Mouse (Mus musculus) small intestine, adult 2 months (tissue): Measurements from ENCODE around the gene Cyp17a1. TPM values are rescaled to one million over a fixed set of nuclear protein-coding genes. Genes with fewer than 3 reads are reported as not detected.

ENCODE experiments used
- H3K27ac ChIP-seq: fragments of 200-500 bp; 2 replicates; pipeline ENCODE4 v1.5.1; 2012; ENCODE audit warnings: low read depth, low read length, control low read depth, inconsistent platforms; ENCODE audit not compliant: insufficient read depth
- H3K27me3 ChIP-seq: fragments of 200-500 bp; 2 replicates; pipeline ENCODE4 v1.6.1; 2012; ENCODE audit warnings: mild to moderate bottlenecking, moderate library complexity, low read length, inconsistent platforms; ENCODE audit not compliant: control insufficient read depth, insufficient read depth
- H3K36me3 ChIP-seq: fragments of 200-500 bp; 2 replicates; pipeline ENCODE4 v1.6.1; 2012; ENCODE audit warnings: mild to moderate bottlenecking, low read length, control low read depth, inconsistent platforms; ENCODE audit not compliant: control insufficient read depth, insufficient read depth
- H3K4me1 ChIP-seq: fragments of 200-500 bp; 2 replicates; pipeline ENCODE4 v1.6.1; 2012; ENCODE audit warnings: low read length, inconsistent platforms, mixed read lengths; ENCODE audit not compliant: control insufficient read depth, insufficient read depth, insufficient read length
- H3K4me3 ChIP-seq: fragments of 200-500 bp; 2 replicates; pipeline ENCODE4 v1.5.1; 2012; ENCODE audit warnings: low read depth, mild to moderate bottlenecking, control low read depth, inconsistent platforms, low read length, moderate library complexity
- CTCF ChIP-seq: fragments of 200-500 bp; IDR thresholded peaks from 2 replicates; pipeline ENCODE4 v1.5.1; 2012; ENCODE audit warnings: low read depth, mild to moderate bottlenecking, control low read depth, inconsistent platforms, low read length, moderate library complexity, mixed read lengths; ENCODE audit not compliant: insufficient replicate concordance, insufficient read length; ENCODE audit errors: extremely low read depth
- POLR2A ChIP-seq: fragments of 200-500 bp; IDR thresholded peaks from 2 replicates; pipeline ENCODE4 v1.6.1; 2012; ENCODE audit warnings: low read depth, mild to moderate bottlenecking, control low read depth, inconsistent platforms, low read length, moderate library complexity
- WGBS: fragments of 180-500 bp; shearing (Covaris S2); methylation state at CpG from one replicate; pipeline ENCODE4 v1.1.7; 2018; 5-methylcytosine and 5-hydroxymethylcytosine counted together
- polyA plus RNA-seq: library from polyadenylated mRNA; depleted of rRNA; stranded (reverse); fragments of >200 nt; gene quantifications from 2 replicates; pipeline ENCODE4 v1.2.3, GENCODE M21; 2012

The Cyp17a1 gene
- polyA plus RNA-seq, 1 experiment, result 0.95 TPM

GRCm38 (mm10) chr19:46658851-46659250 is 14.1 kb downstream of the Cyp17a1 start:
- H3K4me1 ChIP-seq, result peaks cover 6% of the 10 kb centered on the region; the same call in 1 of the 2 replicates
- WGBS, result 23% methylated on average over 9 of the region's 9 CpGs
- no peak overlapping the region for H3K4me3 ChIP-seq
- H3K36me3 ChIP-seq, result peaks cover 30% of the 10 kb centered on the region
- no peaks in the 10 kb centered on the region for H3K27me3 ChIP-seq
- no peak for TF ChIP-seq CTCF
- no peak for TF ChIP-seq POLR2A
- H3K27ac ChIP-seq, result no peak overlapping the region

DNA sequence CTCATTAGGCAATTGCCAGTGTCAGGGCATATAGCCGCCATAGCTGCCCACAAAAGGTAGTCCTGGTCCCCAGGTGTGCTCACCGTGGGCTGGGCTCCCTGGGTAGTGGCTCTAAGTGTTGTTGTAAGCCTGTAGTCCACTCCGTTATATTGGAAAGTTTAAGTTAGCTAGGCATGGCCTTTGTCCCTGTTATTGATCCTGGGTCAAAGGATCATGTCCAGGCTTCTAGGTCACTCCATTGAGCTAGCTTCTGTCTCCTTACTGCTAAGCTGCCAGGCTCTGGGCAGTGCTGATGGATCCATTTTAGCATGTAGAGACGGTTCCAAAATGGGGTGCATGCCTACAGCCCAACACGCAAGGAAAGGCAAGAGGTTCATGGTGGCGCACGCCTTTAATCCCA is 14.6 kb downstream of the Cyp17a1 start:
- Histone ChIP-seq H3K4me3 (no peak overlapping the region), H3K27me3 (no peaks in the 10 kb centered on the region), H3K4me1 (peaks cover 6% of the 10 kb centered on the region; the same call in 1 of the 2 replicates), H3K27ac (no peak overlapping the region), H3K36me3 (peaks cover 35% of the 10 kb centered on the region)
- WGBS, result 88% methylated on average over 7 of the region's 7 CpGs
- TF ChIP-seq POLR2A, result no peak
- no peak for TF ChIP-seq CTCF

DNA sequence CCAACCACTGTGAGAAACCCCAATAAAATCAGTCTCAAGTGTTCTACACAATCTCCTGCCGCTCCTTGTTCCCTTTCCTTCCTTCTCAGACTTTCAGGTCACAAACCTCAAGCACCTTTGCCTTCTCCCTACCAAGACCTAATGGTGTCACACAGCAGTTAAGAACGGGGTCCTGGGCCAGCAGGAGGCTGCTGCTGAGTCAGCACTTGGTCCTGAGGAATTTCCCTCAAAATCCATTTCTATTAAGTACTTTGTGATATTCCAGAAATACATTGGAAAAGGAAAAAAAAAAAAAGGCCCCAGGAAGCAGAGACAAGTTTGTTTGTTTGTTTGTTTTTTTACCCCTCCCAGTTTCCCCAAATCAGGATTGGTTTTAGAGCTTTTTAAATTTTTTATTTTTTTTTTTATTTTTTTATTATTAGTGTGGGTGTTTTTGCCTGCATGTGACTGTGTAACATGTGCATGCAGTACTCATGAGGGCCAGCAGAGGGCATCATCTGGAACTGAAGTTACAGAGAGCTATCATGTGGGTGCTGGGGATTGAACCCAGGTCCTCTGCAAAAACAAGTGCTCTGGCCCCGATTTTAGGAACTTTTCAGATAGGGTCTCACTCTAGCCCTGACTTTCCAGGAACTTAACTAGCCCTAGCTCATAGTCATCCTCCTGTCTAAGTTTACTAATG is 15.5 kb downstream of the Cyp17a1 start:
- TF ChIP-seq POLR2A (no peak), CTCF (peak; percentile 44; the same call in 1 of the 2 replicates)
- Histone ChIP-seq H3K4me3 (no peak overlapping the region), H3K4me1 (peaks cover 6% of the 10 kb centered on the region; the same call in 1 of the 2 replicates), H3K27ac (no peak overlapping the region), H3K36me3 (peaks cover 41% of the 10 kb centered on the region), H3K27me3 (no peaks in the 10 kb centered on the region)
- 90% methylated on average over 3 of the region's 3 CpGs for WGBS

GRCm38 (mm10) chr19:46656151-46656840 is 16.7 kb downstream of the Cyp17a1 start:
- H3K27me3 ChIP-seq, result no peaks in the 10 kb centered on the region
- peaks cover 6% of the 10 kb centered on the region; the same call in 1 of the 2 replicates for H3K4me1 ChIP-seq
- H3K27ac ChIP-seq, result no peak overlapping the region; the same call in 1 of the 2 replicates
- H3K4me3 ChIP-seq, result no peak overlapping the region
- H3K36me3 ChIP-seq, result peaks cover 49% of the 10 kb centered on the region
- WGBS, result 90% methylated on average over 21 of the region's 21 CpGs
- no peak for TF ChIP-seq POLR2A
- no peak for TF ChIP-seq CTCF

DNA sequence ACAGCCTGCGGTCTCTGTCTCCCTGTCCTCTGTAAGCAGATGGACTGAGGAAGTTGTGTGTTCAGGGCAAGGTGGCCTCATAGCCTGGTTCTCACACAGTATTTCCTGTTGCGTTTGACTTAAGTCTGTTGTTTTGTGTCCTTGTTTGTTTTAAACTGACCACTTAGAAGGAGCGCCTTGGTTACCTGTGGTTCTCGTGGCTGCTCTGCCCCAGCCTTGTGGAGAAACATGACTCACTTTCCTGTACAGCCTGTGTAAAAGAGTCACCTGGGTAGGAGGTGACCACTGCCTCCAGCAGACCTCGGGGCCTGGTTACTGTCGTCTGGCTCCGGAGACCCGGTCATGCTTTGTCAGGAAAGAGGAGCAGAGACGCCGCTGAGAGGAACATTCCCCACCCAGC is 17.3 kb downstream of the Cyp17a1 start:
- Histone ChIP-seq H3K27ac (no peak overlapping the region), H3K36me3 (peaks cover 49% of the 10 kb centered on the region), H3K4me3 (no peak overlapping the region), H3K4me1 (peaks cover 6% of the 10 kb centered on the region; the same call in 1 of the 2 replicates), H3K27me3 (no peaks in the 10 kb centered on the region)
- TF ChIP-seq CTCF (no peak), POLR2A (no peak)
- 83% methylated on average over 10 of the region's 10 CpGs for WGBS

GRCm38 (mm10) chr19:46653616-46654235 is 19.2 kb downstream of the Cyp17a1 start:
- peaks cover 50% of the 10 kb centered on the region for H3K36me3 ChIP-seq
- H3K27me3 ChIP-seq, result no peaks in the 10 kb centered on the region
- no peak for TF ChIP-seq CTCF
- no peak for TF ChIP-seq POLR2A
- H3K4me3 ChIP-seq, result no peak overlapping the region
- 91% methylated on average over 14 of the region's 14 CpGs for WGBS
- peaks cover 6% of the 10 kb centered on the region; the same call in 1 of the 2 replicates for H3K4me1 ChIP-seq
- H3K27ac ChIP-seq, result no peak overlapping the region

GRCm38 (mm10) chr19:46653188-46653587 is 19.8 kb downstream of the Cyp17a1 start:
- no peak overlapping the region for H3K4me3 ChIP-seq
- peaks cover 53% of the 10 kb centered on the region for H3K36me3 ChIP-seq
- no peak overlapping the region for H3K27ac ChIP-seq
- no peak for TF ChIP-seq CTCF
- 62% methylated on average over 5 of the region's 5 CpGs for WGBS
- H3K4me1 ChIP-seq, result peaks cover 2% of the 10 kb centered on the region; the same call in 1 of the 2 replicates
- no peaks in the 10 kb centered on the region for H3K27me3 ChIP-seq
